Mouse (Mus musculus) bone marrow, adult 2 months (tissue): ENCODE measurements at regions not wholly inside any gene's neighbourhood (a gene's known extent, or its start where the extent isn't known, plus 50 kb on each side); places are given as distances from the start of the nearest gene placed in this dataset.
"Not testable (repeated sequence)": the region's sequence is repeated elsewhere in the genome, so short reads cannot be mapped to it uniquely, and the experiment has no call there.

Source experiments
- CTCF ChIP-seq: fragments of 200-500 bp; IDR thresholded peaks from 2 replicates; pipeline ENCODE4 v1.5.1; 2011; ENCODE audit warnings: low read length, control low read depth; ENCODE audit not compliant: control insufficient read depth, insufficient read depth
- POLR2A ChIP-seq: fragments of 200-500 bp; IDR thresholded peaks from 2 replicates; pipeline ENCODE4 v1.6.1; 2011; ENCODE audit warnings: low read depth, mild to moderate bottlenecking, control low read depth, low read length, borderline replicate concordance; ENCODE audit not compliant: control insufficient read depth

DNA sequence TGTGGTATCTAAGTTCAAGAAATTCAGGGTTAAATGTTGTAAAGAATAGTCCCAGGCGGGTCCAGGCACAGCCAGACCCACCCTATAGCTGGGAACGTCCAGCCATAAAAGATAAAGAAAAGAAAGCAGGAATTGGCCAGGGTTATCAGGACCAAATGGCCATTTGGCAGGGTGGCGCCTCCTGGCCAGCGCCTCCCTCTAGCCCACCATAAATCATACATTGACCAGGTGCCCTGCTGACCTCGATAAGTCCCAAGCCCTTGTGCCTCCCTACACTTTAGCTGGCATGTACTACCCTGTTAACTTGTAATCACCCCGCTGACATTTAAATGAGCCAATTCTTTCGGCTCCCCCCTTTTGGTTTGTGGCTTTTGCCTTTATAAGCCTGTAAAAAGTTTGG, 351.6 kb downstream of the Vrk1 start:
- TF ChIP-seq CTCF, POLR2A: not testable (repeated sequence)
